Mouse (Mus musculus) spleen, adult 2 months (tissue): Measurements from ENCODE around the gene Prok1. TPM values are rescaled to one million over a fixed set of nuclear protein-coding genes. Genes with fewer than 3 reads are reported as not detected.
A peak's percentile ranks its signal among the peaks of the same experiment; 100 is the strongest.

Source experiments
- DNase-seq, 2 experiments: peaks; one replicate each; pipeline versions ENCODE4 v3.0.0 to v3.0.0-alpha.2; 2012 to 2021; ENCODE audit warnings: low spot score in 2 of 2, low read depth in 1 of 2
- H3K27ac ChIP-seq: fragments of 200-500 bp; 2 replicates; pipeline ENCODE4 v1.5.1; 2012; ENCODE audit warnings: low read length, inconsistent platforms; ENCODE audit not compliant: insufficient read depth
- H3K27me3 ChIP-seq: fragments of 200-500 bp; 2 replicates; pipeline ENCODE4 v1.6.1; 2012; ENCODE audit warnings: mild to moderate bottlenecking, moderate library complexity, low read length, inconsistent platforms; ENCODE audit not compliant: control insufficient read depth, insufficient read depth
- H3K36me3 ChIP-seq: fragments of 200-500 bp; 2 replicates; pipeline ENCODE4 v1.6.1; 2012; ENCODE audit warnings: mild to moderate bottlenecking, low read length, inconsistent platforms; ENCODE audit not compliant: control insufficient read depth, insufficient read depth
- H3K4me1 ChIP-seq: fragments of 200-500 bp; 2 replicates; pipeline ENCODE4 v1.6.1; 2011; ENCODE audit warnings: inconsistent platforms; ENCODE audit not compliant: control insufficient read depth, insufficient read depth, insufficient read length
- H3K4me3 ChIP-seq: fragments of 200-500 bp; 2 replicates; pipeline ENCODE4 v1.5.1; 2011; ENCODE audit warnings: mild to moderate bottlenecking, inconsistent platforms; ENCODE audit not compliant: insufficient read depth, insufficient read length; ENCODE audit errors: extremely low read depth
- CTCF ChIP-seq: fragments of 200-500 bp; IDR thresholded peaks from 2 replicates; pipeline ENCODE4 v1.5.1; 2011; ENCODE audit warnings: mild to moderate bottlenecking, inconsistent platforms; ENCODE audit not compliant: insufficient read depth, insufficient read length, insufficient replicate concordance; ENCODE audit errors: extremely low read depth
- POLR2A ChIP-seq: fragments of 200-500 bp; IDR thresholded peaks from 2 replicates; pipeline ENCODE4 v1.6.1; 2011; ENCODE audit warnings: low read depth, low read length, inconsistent platforms
- WGBS: fragments of 180-500 bp; shearing (Covaris S2); methylation state at CpG from one replicate; pipeline ENCODE4 v1.1.7; 2018; 5-methylcytosine and 5-hydroxymethylcytosine counted together
- polyA plus RNA-seq: library from polyadenylated mRNA; depleted of rRNA; stranded (reverse); fragments of >200 nt; gene quantifications from 2 replicates; pipeline ENCODE4 v1.2.3, GENCODE M21; 2012; rRNA removed

Prok1 gene
- polyA plus RNA-seq = not detected in 2 replicates

- Histone ChIP-seq H3K4me1 (no peaks in the 10 kb centered on the region; the same call in 1 of the 2 replicates), H3K27ac (no peak within 1 kb of the TSS), H3K27me3 (no peaks in the 10 kb centered on the region), H3K4me3 (no peak within 1 kb of the TSS), H3K36me3 (no peaks in the 10 kb centered on the region)
- no peak for DNase-seq
- TF ChIP-seq POLR2A (no peak), CTCF (no peak)
- 94% methylated on average over 9 of the region's 9 CpGs for WGBS
These were observed at the start of gene Prok1 for GRCm38 (mm10) chr3:107239607-107240006. Gene Prok1, minus strand, starts transcription at chr3:107239707.

GRCm38 (mm10) chr3:107287346-107287745, 47.8 kb upstream of the Prok1 start:
- no peaks in the 10 kb centered on the region for H3K4me1 ChIP-seq
- H3K36me3 ChIP-seq = peaks cover 11% of the 10 kb centered on the region
- no peaks in the 10 kb centered on the region for H3K27me3 ChIP-seq
- TF ChIP-seq CTCF = no peak
- TF ChIP-seq POLR2A = no peak
- H3K27ac ChIP-seq = no peak overlapping the region
- DNase-seq = no peak
- no peak overlapping the region for H3K4me3 ChIP-seq

GRCm38 (mm10) chr3:107286123-107286522, 46.6 kb upstream of the Prok1 start:
- H3K36me3 ChIP-seq = peaks cover 18% of the 10 kb centered on the region
- no peak for DNase-seq
- 90% methylated on average over 2 of the region's 2 CpGs for WGBS
- no peak overlapping the region for H3K27ac ChIP-seq
- H3K27me3 ChIP-seq = no peaks in the 10 kb centered on the region
- TF ChIP-seq POLR2A = no peak
- no peak for TF ChIP-seq CTCF
- no peaks in the 10 kb centered on the region for H3K4me1 ChIP-seq
- H3K4me3 ChIP-seq = no peak overlapping the region

- TF ChIP-seq CTCF (no peak), POLR2A (peak; percentile 32)
- Histone ChIP-seq H3K27ac (peak within 1 kb of the TSS; percentile 79), H3K4me3 (peak within 1 kb of the TSS; percentile 100), H3K4me1 (no peaks in the 10 kb centered on the region), H3K27me3 (no peaks in the 10 kb centered on the region), H3K36me3 (peaks cover 13% of the 10 kb centered on the region)
- peak; percentile 74 to 86 for DNase-seq
- WGBS = 3% methylated on average over 43 of the region's 43 CpGs
These were observed 39.2 kb upstream of the Prok1 start, which contains the start of gene Lamtor5 for GRCm38 (mm10) chr3:107278479-107279269. Gene Lamtor5, plus strand, starts transcription at chr3:107278858.

- no peak overlapping the region for H3K27ac ChIP-seq
- TF ChIP-seq CTCF = no peak
- TF ChIP-seq POLR2A = no peak
- peaks cover 3% of the 10 kb centered on the region; the same call in 1 of the 2 replicates for H3K36me3 ChIP-seq
- no peak for DNase-seq
- H3K4me1 ChIP-seq = no peaks in the 10 kb centered on the region
- 91% methylated on average over 3 of the region's 3 CpGs for WGBS
- no peak overlapping the region for H3K4me3 ChIP-seq
- H3K27me3 ChIP-seq = no peaks in the 10 kb centered on the region
These were observed 37.1 kb upstream of the Prok1 start for GRCm38 (mm10) chr3:107276626-107277025.

GRCm38 (mm10) chr3:107275996-107276395, 36.5 kb upstream of the Prok1 start:
- TF ChIP-seq POLR2A (no peak), CTCF (no peak)
- WGBS = 70% methylated on average over 4 of the region's 4 CpGs
- Histone ChIP-seq H3K4me3 (no peak overlapping the region), H3K4me1 (no peaks in the 10 kb centered on the region), H3K36me3 (no peaks in the 10 kb centered on the region), H3K27me3 (no peaks in the 10 kb centered on the region), H3K27ac (no peak overlapping the region)
- DNase-seq = no peak

GRCm38 (mm10) chr3:107275351-107275750, 35.8 kb upstream of the Prok1 start:
- TF ChIP-seq CTCF = no peak
- no peak for TF ChIP-seq POLR2A
- no peak for DNase-seq
- H3K4me1 ChIP-seq = no peaks in the 10 kb centered on the region
- H3K27ac ChIP-seq = no peak overlapping the region
- H3K4me3 ChIP-seq = no peak overlapping the region
- no peaks in the 10 kb centered on the region for H3K27me3 ChIP-seq
- H3K36me3 ChIP-seq = no peaks in the 10 kb centered on the region
- WGBS = 76% methylated on average over 5 of the region's 5 CpGs
